24 mouse cellular contexts compared by ENCODE assay signal in the genomic region with DNA sequence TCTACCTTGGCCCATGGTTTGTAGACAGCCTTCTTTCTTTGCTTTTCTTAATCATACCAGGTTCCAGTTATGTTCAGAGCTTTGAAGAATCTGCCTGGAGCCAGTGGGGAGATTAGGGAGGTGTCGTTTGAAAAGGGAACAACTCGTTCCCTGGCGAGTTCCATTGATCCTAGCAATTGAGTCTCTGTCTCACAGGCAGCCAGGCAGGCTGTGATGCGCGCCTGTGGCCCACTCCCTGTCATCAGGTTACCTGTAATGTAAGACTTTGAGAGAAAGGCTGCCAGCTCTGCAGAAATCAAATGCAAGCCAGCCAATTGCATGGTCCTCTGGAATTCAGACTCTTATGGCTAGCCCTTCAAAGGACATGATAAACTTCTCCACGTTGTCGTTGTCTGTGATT.
DNase-seq lines count a peak whose midpoint lies in the region; ATAC-seq and TF ChIP-seq lines count a peak whose summit lies in the region.
"Had no signal": no experiment of that assay in that cellular context is flagged by ENCODE, and none has a peak within 500 bp of the region (broad histone marks: within the 10 kb centered on the region; RNA-seq: fewer than 3 reads in every experiment).

No protein-coding gene starts in this region.

- TF ChIP-seq CTCF in kidney, postnatal 0 days (IDR thresholded peaks at IDR 0.05; ENCODE audit: low read depth) = no peak

- H3K4me1 ChIP-seq in kidney, postnatal 0 days (replicated peaks; ENCODE audit: insufficient read depth, low read length) = no peaks in the 10 kb centered on the region
- H3K4me1 ChIP-seq in embryonic facial prominence, embryonic 13.5 days = peaks cover 6% of the 10 kb centered on the region; the same call in 1 of the 2 replicates
- H3K4me1 ChIP-seq in midbrain, embryonic 16.5 days (ENCODE audit: control insufficient read depth, insufficient read depth, low read length) = no peaks in the 10 kb centered on the region
- H3K4me1 ChIP-seq: embryonic facial prominence, embryonic 12.5 days; heart, embryonic 10.5 days; hindbrain, embryonic 12.5 days; hindbrain, embryonic 15.5 days had no signal

- peak; percentile 18 for DNase-seq in kidney, postnatal 0 days (ENCODE audit: low spot score)
- no peak for DNase-seq in kidney, postnatal 10 days
- peak; percentile 68 to 70 for DNase-seq in gastrocnemius, adult 8-10 months (ENCODE audit: low spot score in 2 of 2)
- peak; percentile 85 for DNase-seq in skeletal muscle tissue, adult 2 months (ENCODE audit: low read depth, low spot score)
- DNase-seq in retina, embryonic 14.5 days (ENCODE audit: low spot score) = no peak
- DNase-seq in liver = no peak
- DNase-seq: adrenal gland, adult 2 months; adrenal gland, postnatal 14 days; cerebellum, adult 18-20 months; cerebellum, adult 9-10 months; cerebellum, postnatal 14 days; forebrain, postnatal 0 days; heart, postnatal 14 days; heart, postnatal 4 days had no signal

- 41% methylated on average over 7 of the region's 7 CpGs for WGBS in kidney, postnatal 0 days
- WGBS in embryonic facial prominence, embryonic 13.5 days = 37% methylated on average over 7 of the region's 7 CpGs
- 66% methylated on average over 7 of the region's 7 CpGs for WGBS in midbrain, embryonic 16.5 days

- ATAC-seq in kidney, postnatal 0 days (replicated peaks; ENCODE audit: low FRiP score, low read depth) = no peak
- no peak for ATAC-seq in embryonic facial prominence, embryonic 13.5 days (ENCODE audit: insufficient number of reproducible peaks, insufficient read depth, low FRiP score, low TSS enrichment, low read depth)
- ATAC-seq in midbrain, embryonic 16.5 days = no peak
- ATAC-seq: CD4-positive, CD25-positive, alpha-beta regulatory T cell, adult 4 months; forebrain, embryonic 14.5 days; forebrain, postnatal 0 days; intestine, postnatal 0 days had no signal

- no peaks in the 10 kb centered on the region for H3K36me3 ChIP-seq in kidney, postnatal 0 days (ENCODE audit: insufficient read depth, low read length)
- no peaks in the 10 kb centered on the region for H3K36me3 ChIP-seq in embryonic facial prominence, embryonic 13.5 days
- no peaks in the 10 kb centered on the region for H3K36me3 ChIP-seq in midbrain, embryonic 16.5 days (ENCODE audit: control insufficient read depth, insufficient read depth, low read length)
- H3K36me3 ChIP-seq: embryonic facial prominence, embryonic 12.5 days; heart, embryonic 10.5 days; heart, embryonic 13.5 days; hindbrain, embryonic 12.5 days; hindbrain, embryonic 15.5 days had no signal

- no peak overlapping the region for H3K27ac ChIP-seq in kidney, postnatal 0 days
- H3K27ac ChIP-seq in embryonic facial prominence, embryonic 13.5 days = peak overlapping the region; percentile 57; the same call in 1 of the 2 replicates
- no peak overlapping the region for H3K27ac ChIP-seq in midbrain, embryonic 16.5 days (ENCODE audit: low read length)
- H3K27ac ChIP-seq: embryonic facial prominence, embryonic 12.5 days; heart, embryonic 10.5 days; heart, embryonic 13.5 days; hindbrain, embryonic 12.5 days; hindbrain, embryonic 15.5 days had no signal

- no peaks in the 10 kb centered on the region for H3K27me3 ChIP-seq in kidney, postnatal 0 days (ENCODE audit: insufficient read depth, low read length)
- no peaks in the 10 kb centered on the region for H3K27me3 ChIP-seq in embryonic facial prominence, embryonic 13.5 days
- no peaks in the 10 kb centered on the region for H3K27me3 ChIP-seq in midbrain, embryonic 16.5 days (ENCODE audit: control insufficient read depth, insufficient read depth, low read depth, low read length)
- H3K27me3 ChIP-seq: embryonic facial prominence, embryonic 12.5 days; heart, embryonic 13.5 days; hindbrain, embryonic 12.5 days; hindbrain, embryonic 15.5 days had no signal

- H3K9ac ChIP-seq in kidney, postnatal 0 days (ENCODE audit: low read depth, low read length) = no peak overlapping the region
- no peak overlapping the region for H3K9ac ChIP-seq in embryonic facial prominence, embryonic 13.5 days
- H3K9ac ChIP-seq in midbrain, embryonic 16.5 days (ENCODE audit: low read depth, low read length) = no peak overlapping the region
- H3K9ac ChIP-seq: embryonic facial prominence, embryonic 12.5 days; forebrain, postnatal 0 days; heart, embryonic 13.5 days; hindbrain, embryonic 12.5 days; hindbrain, embryonic 15.5 days had no signal

- no peaks in the 10 kb centered on the region for H3K9me3 ChIP-seq in kidney, postnatal 0 days (replicated peaks; ENCODE audit: low read length)
- H3K9me3 ChIP-seq in embryonic facial prominence, embryonic 13.5 days = no peaks in the 10 kb centered on the region
- H3K9me3 ChIP-seq in midbrain, embryonic 16.5 days (replicated peaks; ENCODE audit: control insufficient read depth, low read length, poor library complexity, severe bottlenecking) = no peaks in the 10 kb centered on the region
- H3K9me3 ChIP-seq: embryonic facial prominence, embryonic 12.5 days; heart, embryonic 10.5 days; heart, embryonic 13.5 days; hindbrain, embryonic 12.5 days; hindbrain, embryonic 15.5 days had no signal

- no peak overlapping the region for H3K4me2 ChIP-seq in kidney, postnatal 0 days (ENCODE audit: low read length)
- H3K4me2 ChIP-seq in embryonic facial prominence, embryonic 13.5 days = no peak overlapping the region
- no peak overlapping the region for H3K4me2 ChIP-seq in midbrain, embryonic 16.5 days (ENCODE audit: low read length)
- H3K4me2 ChIP-seq: embryonic facial prominence, embryonic 12.5 days; heart, embryonic 13.5 days; hindbrain, embryonic 12.5 days; hindbrain, embryonic 15.5 days had no signal

- H3K4me3 ChIP-seq in kidney, postnatal 0 days (replicated peaks; ENCODE audit: low read depth, low read length) = no peak overlapping the region
- H3K4me3 ChIP-seq in embryonic facial prominence, embryonic 13.5 days = no peak overlapping the region
- no peak overlapping the region for H3K4me3 ChIP-seq in midbrain, embryonic 16.5 days (ENCODE audit: low read depth, low read length)
- H3K4me3 ChIP-seq: embryonic facial prominence, embryonic 12.5 days; heart, embryonic 10.5 days; heart, embryonic 13.5 days; hindbrain, embryonic 12.5 days; hindbrain, embryonic 15.5 days had no signal

Comparison
In these comparisons a context has a peak if more than half of its experiments do, and no peak if none do; other contexts are left out.
1. DNase-seq: peak in kidney, postnatal 0 days (single experiment), gastrocnemius, adult 8-10 months (2 of 2) and skeletal muscle tissue, adult 2 months (single experiment); none in kidney, postnatal 10 days (single experiment), retina, embryonic 14.5 days (single experiment) and liver (single experiment).